Mouse (Mus musculus): ENCODE measurements around the gene Hnrnpl. TPM values are rescaled to one million over a fixed set of nuclear protein-coding genes. Genes with fewer than 3 reads are reported as not detected.

The Hnrnpl gene
- polyA plus RNA-seq, 1 experiment from 2014 or later, result 279 TPM

DNA sequence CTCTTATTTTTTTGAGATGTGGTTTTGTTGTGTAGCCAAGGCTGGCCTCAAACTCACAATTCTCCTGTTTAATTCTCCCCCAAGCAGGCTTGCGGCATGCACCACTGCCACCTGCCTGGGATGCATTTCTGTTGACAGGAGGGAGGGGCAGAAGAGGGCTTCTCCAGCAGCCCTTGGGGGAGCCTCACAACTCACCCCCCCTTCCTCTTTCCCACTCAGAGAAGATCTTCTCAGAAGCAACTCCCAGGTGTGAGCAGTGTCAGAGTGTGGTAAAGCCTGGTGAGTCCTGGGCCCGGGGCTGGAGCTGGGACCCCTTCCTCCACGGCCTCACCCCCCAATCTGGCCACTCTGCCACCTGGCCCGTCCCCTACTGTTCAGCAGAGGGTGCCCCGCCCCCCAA is 23.2 kb upstream of the Hnrnpl start:
- no peak for DNase-seq (ENCODE audit: low spot score)
- Histone ChIP-seq H3K4me2 (no peak overlapping the region), H3K4me1 (replicated peaks; ENCODE audit: control insufficient read depth, insufficient read depth, low read length) (peaks cover 13% of the 10 kb centered on the region), H3K27ac (ENCODE audit: low read depth, low read length) (no peak overlapping the region), H3K36me3 (ENCODE audit: control insufficient read depth, insufficient read depth, low read length) (0 out of 2 replicates have a peak, but pooled peaks cover 2% of the 10 kb centered on the region), H3K4me3 (ENCODE audit: low read depth, low read length) (no peak overlapping the region), H3K9ac (ENCODE audit: low read depth, low read length) (no peak overlapping the region), H3K27me3 (replicated peaks; ENCODE audit: control insufficient read depth, insufficient read depth, low read length) (no peaks in the 10 kb centered on the region), H3K9me3 (ENCODE audit: control insufficient read depth, low read length) (no peaks in the 10 kb centered on the region)
- ATAC-seq (replicated peaks; ENCODE audit: low FRiP score), result no peak
- 71% methylated on average over 5 of the region's 5 CpGs for WGBS

- Histone ChIP-seq H3K4me3 (ENCODE audit: low read depth, low read length) (no peak overlapping the region), H3K27me3 (replicated peaks; ENCODE audit: control insufficient read depth, insufficient read depth, low read length) (no peaks in the 10 kb centered on the region), H3K9ac (ENCODE audit: low read depth, low read length) (no peak overlapping the region), H3K27ac (ENCODE audit: low read depth, low read length) (no peak overlapping the region), H3K4me2 (no peak overlapping the region), H3K4me1 (replicated peaks; ENCODE audit: control insufficient read depth, insufficient read depth, low read length) (peaks cover 7% of the 10 kb centered on the region), H3K36me3 (ENCODE audit: control insufficient read depth, insufficient read depth, low read length) (0 out of 2 replicates have a peak, but pooled peaks cover 2% of the 10 kb centered on the region), H3K9me3 (ENCODE audit: control insufficient read depth, low read length) (no peaks in the 10 kb centered on the region)
- no peak for ATAC-seq (replicated peaks; ENCODE audit: low FRiP score)
- 88% methylated on average over 9 of the region's 9 CpGs for WGBS
- DNase-seq (ENCODE audit: low spot score), result no peak
Measured at GRCm38 (mm10) chr7:28787884-28788283, 20.5 kb upstream of the Hnrnpl start.

DNA sequence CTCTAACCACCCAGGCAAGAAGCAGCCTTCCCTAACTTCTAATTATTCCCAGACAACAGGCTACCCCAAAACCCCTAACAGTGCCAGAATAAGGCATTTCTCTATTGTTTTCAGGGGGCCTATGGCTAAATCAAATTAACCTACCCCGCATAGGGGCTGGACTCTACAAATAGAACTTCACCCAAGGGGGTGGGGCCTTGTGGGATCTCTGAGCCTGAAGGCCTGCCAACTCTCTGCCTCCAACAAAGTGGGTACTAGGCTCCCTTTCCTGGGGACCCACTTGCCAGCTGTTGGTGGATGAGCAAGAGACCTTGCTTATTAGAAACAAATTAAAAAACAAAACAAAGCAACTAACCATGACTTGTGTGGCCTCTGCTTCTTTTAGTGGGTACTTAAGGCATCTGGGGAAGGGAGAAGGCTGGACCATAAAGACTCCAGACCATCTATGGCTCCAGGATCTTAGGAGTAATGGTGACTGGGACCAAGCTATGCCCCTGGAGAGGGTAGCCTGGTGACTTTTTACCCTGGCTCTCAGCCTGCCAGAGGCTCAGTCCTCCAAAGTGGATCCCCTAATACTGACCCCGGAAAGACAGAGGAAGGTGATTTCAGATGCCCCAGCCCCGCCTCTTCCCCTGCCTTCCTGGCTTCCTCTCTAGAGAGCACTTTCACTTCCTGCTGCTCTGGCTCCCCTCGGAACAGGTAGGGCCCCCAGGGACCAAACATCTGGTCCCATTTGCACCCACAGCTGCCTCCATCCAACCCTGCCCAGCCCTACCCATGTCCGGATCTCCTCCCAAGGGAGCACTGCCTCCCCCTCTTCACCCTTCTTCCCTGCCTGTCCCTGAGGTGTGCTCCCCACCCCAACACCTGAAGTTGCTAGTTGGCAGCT is 19.8 kb upstream of the Hnrnpl start, which contains the start of gene Rinl:
Gene Rinl (plus strand): TSS at position 663 of the 889 bp plus-strand sequence.
- Histone ChIP-seq H3K9me3 (ENCODE audit: control insufficient read depth, low read length) (no peaks in the 10 kb centered on the region), H3K4me3 (ENCODE audit: low read depth, low read length) (no peak within 1 kb of the TSS), H3K27ac (ENCODE audit: low read depth, low read length) (no peak within 1 kb of the TSS), H3K36me3 (ENCODE audit: control insufficient read depth, insufficient read depth, low read length) (0 out of 2 replicates have a peak, but pooled peaks cover 2% of the 10 kb centered on the region), H3K9ac (ENCODE audit: low read depth, low read length) (no peak within 1 kb of the TSS), H3K27me3 (replicated peaks; ENCODE audit: control insufficient read depth, insufficient read depth, low read length) (no peaks in the 10 kb centered on the region), H3K4me1 (replicated peaks; ENCODE audit: control insufficient read depth, insufficient read depth, low read length) (peaks cover 7% of the 10 kb centered on the region), H3K4me2 (no peak within 1 kb of the TSS; the same call in 1 of the 2 replicates)
- 56% methylated on average over 5 of the region's 5 CpGs for WGBS
- ATAC-seq (replicated peaks; ENCODE audit: low FRiP score), result no peak
- DNase-seq (ENCODE audit: low spot score), result no peak

DNA sequence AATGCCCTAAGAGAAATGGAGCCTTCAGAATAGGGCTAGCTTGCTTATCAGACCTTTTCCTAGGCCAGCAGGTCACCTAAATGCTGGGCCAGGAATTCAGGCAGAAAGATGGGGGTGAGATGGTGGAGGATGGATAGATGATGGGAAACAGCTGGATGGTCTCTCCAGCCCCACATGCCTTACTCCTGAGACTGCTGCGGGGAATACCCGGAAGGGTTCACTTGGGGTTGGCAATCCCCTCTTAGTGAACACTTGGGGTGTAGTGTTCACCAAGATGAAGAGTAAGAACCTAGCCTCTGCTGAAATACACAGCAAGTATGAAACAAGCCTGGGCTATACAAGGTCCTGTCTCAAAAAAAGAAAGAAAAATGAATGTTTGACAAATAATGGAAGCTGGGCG is 19.1 kb upstream of the Hnrnpl start:
- H3K27ac ChIP-seq (ENCODE audit: low read depth, low read length), result no peak overlapping the region
- H3K36me3 ChIP-seq (ENCODE audit: control insufficient read depth, insufficient read depth, low read length), result 0 out of 2 replicates have a peak, but pooled peaks cover 2% of the 10 kb centered on the region
- DNase-seq (ENCODE audit: low spot score) (no peak), ATAC-seq (replicated peaks; ENCODE audit: low FRiP score) (no peak)
- no peak overlapping the region; the same call in 1 of the 2 replicates for H3K4me2 ChIP-seq
- H3K9me3 ChIP-seq (ENCODE audit: control insufficient read depth, low read length), result no peaks in the 10 kb centered on the region
- no peak overlapping the region for H3K9ac ChIP-seq (ENCODE audit: low read depth, low read length)
- H3K4me3 ChIP-seq (ENCODE audit: low read depth, low read length), result no peak overlapping the region
- WGBS, result 68% methylated on average over 3 of the region's 3 CpGs
- H3K4me1 ChIP-seq (replicated peaks; ENCODE audit: control insufficient read depth, insufficient read depth, low read length), result peaks cover 7% of the 10 kb centered on the region
- H3K27me3 ChIP-seq (replicated peaks; ENCODE audit: control insufficient read depth, insufficient read depth, low read length), result no peaks in the 10 kb centered on the region

DNA sequence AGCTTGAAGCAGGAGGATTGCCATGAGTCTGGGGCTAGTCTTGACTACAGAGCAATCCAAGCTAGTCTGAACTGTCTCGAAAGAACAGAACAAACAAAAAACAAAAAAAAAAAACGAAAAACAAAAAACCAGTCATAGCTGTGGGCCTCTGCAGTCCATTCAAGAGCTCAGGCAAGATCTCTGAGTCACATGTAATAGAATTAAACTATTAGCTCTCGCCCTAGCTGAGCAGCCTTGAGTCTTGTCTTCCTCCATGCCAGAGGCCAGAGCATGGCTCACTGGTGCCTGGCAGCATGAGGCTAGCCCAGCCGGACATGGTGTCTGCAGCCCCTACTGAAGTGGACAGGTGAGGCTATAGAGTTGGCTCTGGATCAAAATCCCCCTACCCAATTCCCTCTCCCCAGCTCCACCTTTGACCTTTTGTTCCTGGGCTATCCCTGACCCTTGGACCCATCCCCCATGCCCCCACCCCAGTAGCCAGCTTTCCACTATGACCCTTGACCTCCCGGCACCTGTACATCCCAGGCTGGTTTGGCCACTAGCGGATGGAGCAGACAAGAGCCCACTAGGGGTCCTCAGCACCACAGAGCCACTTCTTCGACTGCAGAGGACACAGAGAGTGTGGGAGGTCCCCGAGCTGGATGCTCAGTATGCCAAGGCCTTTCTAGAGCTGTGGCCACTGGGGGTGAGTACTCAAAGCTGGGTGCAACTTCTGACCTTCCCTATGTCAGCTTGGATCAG is 18.1 kb upstream of the Hnrnpl start:
- no peaks in the 10 kb centered on the region for H3K9me3 ChIP-seq (ENCODE audit: control insufficient read depth, low read length)
- H3K9ac ChIP-seq (ENCODE audit: low read depth, low read length), result no peak overlapping the region
- WGBS, result 60% methylated on average over 8 of the region's 8 CpGs
- ATAC-seq (replicated peaks; ENCODE audit: low FRiP score) (peak; percentile 15; the same call in 1 of the 2 replicates), DNase-seq (ENCODE audit: low spot score) (no peak)
- no peak overlapping the region for H3K27ac ChIP-seq (ENCODE audit: low read depth, low read length)
- 0 out of 2 replicates have a peak, but pooled peaks cover 2% of the 10 kb centered on the region for H3K36me3 ChIP-seq (ENCODE audit: control insufficient read depth, insufficient read depth, low read length)
- no peaks in the 10 kb centered on the region for H3K27me3 ChIP-seq (replicated peaks; ENCODE audit: control insufficient read depth, insufficient read depth, low read length)
- peaks cover 7% of the 10 kb centered on the region for H3K4me1 ChIP-seq (replicated peaks; ENCODE audit: control insufficient read depth, insufficient read depth, low read length)
- H3K4me2 ChIP-seq, result no peak overlapping the region
- H3K4me3 ChIP-seq (ENCODE audit: low read depth, low read length), result no peak overlapping the region

DNA sequence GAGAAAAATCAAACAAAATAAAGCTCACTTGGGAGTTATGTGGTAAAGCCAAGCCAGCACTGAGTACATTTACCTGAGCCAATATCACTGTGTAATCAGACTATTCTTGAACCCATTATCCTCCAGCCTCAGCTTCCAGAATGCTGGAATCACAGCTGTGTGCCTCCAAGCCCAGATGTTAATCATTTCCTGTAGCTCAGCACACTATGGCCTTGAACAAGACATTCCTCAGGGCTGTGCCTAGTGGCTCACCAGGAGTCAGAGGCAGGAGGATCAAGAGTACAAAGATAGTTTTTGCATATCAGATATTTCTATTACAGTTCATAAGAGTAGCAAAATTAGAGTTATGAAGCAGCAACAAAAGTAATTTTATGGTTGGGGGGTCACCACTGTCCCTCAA is 16.6 kb upstream of the Hnrnpl start:
- H3K4me2 ChIP-seq, result no peak overlapping the region
- H3K27ac ChIP-seq (ENCODE audit: low read depth, low read length), result no peak overlapping the region
- H3K4me3 ChIP-seq (ENCODE audit: low read depth, low read length), result no peak overlapping the region
- no peak for DNase-seq (ENCODE audit: low spot score)
- no peak overlapping the region for H3K9ac ChIP-seq (ENCODE audit: low read depth, low read length)
- no peaks in the 10 kb centered on the region for H3K36me3 ChIP-seq (ENCODE audit: control insufficient read depth, insufficient read depth, low read length)
- H3K27me3 ChIP-seq (replicated peaks; ENCODE audit: control insufficient read depth, insufficient read depth, low read length), result no peaks in the 10 kb centered on the region
- no peak for ATAC-seq (replicated peaks; ENCODE audit: low FRiP score)
- H3K4me1 ChIP-seq (replicated peaks; ENCODE audit: control insufficient read depth, insufficient read depth, low read length), result peaks cover 7% of the 10 kb centered on the region
- no peaks in the 10 kb centered on the region for H3K9me3 ChIP-seq (ENCODE audit: control insufficient read depth, low read length)

GRCm38 (mm10) chr7:28792391-28793185 is 15.8 kb upstream of the Hnrnpl start:
- Histone ChIP-seq H3K4me1 (replicated peaks; ENCODE audit: control insufficient read depth, insufficient read depth, low read length) (peaks cover 9% of the 10 kb centered on the region), H3K27me3 (replicated peaks; ENCODE audit: control insufficient read depth, insufficient read depth, low read length) (no peaks in the 10 kb centered on the region), H3K27ac (ENCODE audit: low read depth, low read length) (no peak overlapping the region), H3K4me3 (ENCODE audit: low read depth, low read length) (no peak overlapping the region), H3K36me3 (ENCODE audit: control insufficient read depth, insufficient read depth, low read length) (no peaks in the 10 kb centered on the region), H3K9ac (ENCODE audit: low read depth, low read length) (no peak overlapping the region), H3K9me3 (ENCODE audit: control insufficient read depth, low read length) (no peaks in the 10 kb centered on the region), H3K4me2 (no peak overlapping the region)
- WGBS, result 69% methylated on average over 13 of the region's 14 CpGs
- DNase-seq (ENCODE audit: low spot score) (no peak), ATAC-seq (replicated peaks; ENCODE audit: low FRiP score) (no peak)

GRCm38 (mm10) chr7:28793834-28794233 is 14.5 kb upstream of the Hnrnpl start:
- Histone ChIP-seq H3K27me3 (replicated peaks; ENCODE audit: control insufficient read depth, insufficient read depth, low read length) (no peaks in the 10 kb centered on the region), H3K9ac (ENCODE audit: low read depth, low read length) (no peak overlapping the region), H3K9me3 (ENCODE audit: control insufficient read depth, low read length) (no peaks in the 10 kb centered on the region), H3K36me3 (ENCODE audit: control insufficient read depth, insufficient read depth, low read length) (no peaks in the 10 kb centered on the region), H3K4me2 (no peak overlapping the region), H3K4me1 (replicated peaks; ENCODE audit: control insufficient read depth, insufficient read depth, low read length) (peaks cover 7% of the 10 kb centered on the region), H3K4me3 (ENCODE audit: low read depth, low read length) (no peak overlapping the region), H3K27ac (ENCODE audit: low read depth, low read length) (no peak overlapping the region)
- DNase-seq (ENCODE audit: low spot score) (no peak), ATAC-seq (replicated peaks; ENCODE audit: low FRiP score) (no peak)
- 17% methylated on average over 2 of the region's 2 CpGs for WGBS

Data from liver, embryonic 11.5 days (tissue).